Mouse (Mus musculus) ES-Bruce4 (cell line): ENCODE data around the gene Nlrp3. TPM values are rescaled to one million over a fixed set of nuclear protein-coding genes. Genes with fewer than 3 reads are reported as not detected.

Experiments used
- H3K27ac ChIP-seq: 2 replicates; pipeline ENCODE4 v1.5.1; 2012; ENCODE audit warnings: low read length, inconsistent platforms; ENCODE audit not compliant: insufficient read depth
- H3K27me3 ChIP-seq: 2 replicates; pipeline ENCODE4 v1.6.1; 2012; ENCODE audit warnings: mild to moderate bottlenecking, low read length, inconsistent platforms; ENCODE audit not compliant: control insufficient read depth, poor library complexity, insufficient read depth, severe bottlenecking
- H3K36me3 ChIP-seq: 2 replicates; pipeline ENCODE4 v1.6.1; 2012; ENCODE audit warnings: inconsistent platforms, mild to moderate bottlenecking, low read length, moderate library complexity; ENCODE audit not compliant: control insufficient read depth, poor library complexity, insufficient read depth, severe bottlenecking
- H3K4me1 ChIP-seq: one replicate; pipeline ENCODE4 v1.8.1; 2011; ENCODE audit warnings: low read length; ENCODE audit not compliant: control insufficient read depth, insufficient read depth
- H3K4me3 ChIP-seq: 2 replicates; pipeline ENCODE4 v1.5.1; 2011; ENCODE audit warnings: low read depth, mild to moderate bottlenecking, low read length
- H3K9ac ChIP-seq: 2 replicates; pipeline ENCODE4 v1.6.1; 2012; ENCODE audit warnings: low read depth, mild to moderate bottlenecking, inconsistent platforms; ENCODE audit not compliant: poor library complexity, severe bottlenecking
- H3K9me3 ChIP-seq: replicated peaks from 2 replicates; pipeline ENCODE4 v1.6.1; 2012; ENCODE audit warnings: mild to moderate bottlenecking, low read length, inconsistent platforms; ENCODE audit not compliant: control insufficient read depth, poor library complexity, insufficient read depth, severe bottlenecking
- CTCF ChIP-seq: IDR thresholded peaks from one replicate; pipeline ENCODE4 v1.8.1; 2011; ENCODE audit warnings: low read depth, low read length
- EP300 ChIP-seq: IDR thresholded peaks from 2 replicates; pipeline ENCODE4 v1.6.1; 2011; ENCODE audit warnings: low read depth, low read length; ENCODE audit not compliant: insufficient read depth
- POLR2A ChIP-seq: IDR thresholded peaks from one replicate; pipeline ENCODE4 v1.8.1; 2011; ENCODE audit warnings: low read length; ENCODE audit not compliant: insufficient read depth
- polyA plus RNA-seq: library from polyadenylated mRNA; stranded (reverse); fragments of >200 nt; gene quantifications from 2 replicates; pipeline ENCODE4 v1.2.4, GENCODE M21; 2011; ENCODE audit warnings: low read depth; ENCODE audit not compliant: missing spikeins, insufficient read depth, insufficient read length

The Nlrp3 gene
- polyA plus RNA-seq: 0.17 TPM in 1 of 2 replicates, not detected in the other

DNA sequence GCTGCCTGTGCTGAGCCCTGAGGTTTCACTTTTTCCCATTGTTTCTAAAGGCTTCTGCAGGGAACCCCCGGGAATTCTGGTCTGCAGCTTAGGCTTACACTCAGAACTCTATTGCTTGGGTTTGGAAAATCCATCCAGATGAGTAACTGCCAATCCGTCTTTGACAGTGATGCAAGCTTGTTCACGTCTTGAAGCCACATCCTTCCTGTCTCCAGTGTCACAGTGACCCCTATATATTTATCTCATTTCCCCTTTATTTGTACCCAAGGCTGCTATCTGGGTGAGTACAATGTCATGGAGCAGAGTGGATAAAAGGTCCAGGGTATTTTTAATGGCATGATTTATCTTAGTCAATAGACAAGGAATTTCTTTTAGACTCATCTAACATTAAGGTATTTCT lies at the start of gene Nlrp3:
Gene Nlrp3 (plus strand): TSS at position 245 of the 400 bp plus-strand sequence.
- Histone ChIP-seq H3K9ac (no peak within 1 kb of the TSS), H3K4me3 (no peak within 1 kb of the TSS), H3K27ac (no peak within 1 kb of the TSS), H3K9me3 (no peaks in the 10 kb centered on the region), H3K4me1 (no peaks in the 10 kb centered on the region), H3K27me3 (no peaks in the 10 kb centered on the region), H3K36me3 (no peaks in the 10 kb centered on the region)
- TF ChIP-seq POLR2A: no peak

GRCm38 (mm10) chr11:59496672-59497310 lies 44.6 kb upstream of the Nlrp3 start:
- Histone ChIP-seq H3K9me3 (no peaks in the 10 kb centered on the region), H3K9ac (no peak overlapping the region), H3K4me3 (no peak overlapping the region), H3K4me1 (no peaks in the 10 kb centered on the region), H3K36me3 (peaks cover 88% of the 10 kb centered on the region), H3K27me3 (no peaks in the 10 kb centered on the region), H3K27ac (no peak overlapping the region)
- TF ChIP-seq EP300 (no peak), CTCF (no peak), POLR2A (no peak)

DNA sequence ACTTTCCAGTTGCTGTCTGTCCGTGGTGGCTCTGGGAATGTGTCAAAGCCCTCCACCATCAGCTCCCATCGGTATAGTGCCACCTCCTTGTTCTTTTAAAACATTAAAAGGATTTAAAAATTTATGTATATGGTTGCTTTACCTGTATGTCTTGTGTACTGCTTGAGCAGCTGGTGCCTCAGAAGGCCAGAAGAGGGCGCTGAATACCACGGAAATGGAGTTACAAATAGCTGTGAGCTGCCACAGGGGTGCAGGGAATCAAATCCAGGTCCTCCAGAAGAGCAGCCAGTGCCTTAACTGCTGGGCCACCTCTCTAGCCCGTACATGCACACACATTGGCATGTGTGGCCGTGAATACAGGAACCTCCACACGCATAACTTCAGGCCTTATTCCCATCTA lies 43.6 kb upstream of the Nlrp3 start:
- H3K4me3 ChIP-seq: no peak overlapping the region
- no peak overlapping the region for H3K9ac ChIP-seq
- H3K9me3 ChIP-seq: no peaks in the 10 kb centered on the region
- no peak overlapping the region for H3K27ac ChIP-seq
- H3K36me3 ChIP-seq: peaks cover 88% of the 10 kb centered on the region
- H3K27me3 ChIP-seq: no peaks in the 10 kb centered on the region
- no peaks in the 10 kb centered on the region for H3K4me1 ChIP-seq
- TF ChIP-seq POLR2A: no peak
- TF ChIP-seq CTCF: peak; percentile 44

- Histone ChIP-seq H3K27me3 (no peaks in the 10 kb centered on the region), H3K9me3 (no peaks in the 10 kb centered on the region), H3K9ac (no peak overlapping the region), H3K4me1 (no peaks in the 10 kb centered on the region), H3K36me3 (peaks cover 70% of the 10 kb centered on the region), H3K4me3 (no peak overlapping the region), H3K27ac (no peak overlapping the region)
- TF ChIP-seq POLR2A (no peak), CTCF (no peak), EP300 (no peak)
These were observed 39.2 kb upstream of the Nlrp3 start for GRCm38 (mm10) chr11:59501978-59502700.

DNA sequence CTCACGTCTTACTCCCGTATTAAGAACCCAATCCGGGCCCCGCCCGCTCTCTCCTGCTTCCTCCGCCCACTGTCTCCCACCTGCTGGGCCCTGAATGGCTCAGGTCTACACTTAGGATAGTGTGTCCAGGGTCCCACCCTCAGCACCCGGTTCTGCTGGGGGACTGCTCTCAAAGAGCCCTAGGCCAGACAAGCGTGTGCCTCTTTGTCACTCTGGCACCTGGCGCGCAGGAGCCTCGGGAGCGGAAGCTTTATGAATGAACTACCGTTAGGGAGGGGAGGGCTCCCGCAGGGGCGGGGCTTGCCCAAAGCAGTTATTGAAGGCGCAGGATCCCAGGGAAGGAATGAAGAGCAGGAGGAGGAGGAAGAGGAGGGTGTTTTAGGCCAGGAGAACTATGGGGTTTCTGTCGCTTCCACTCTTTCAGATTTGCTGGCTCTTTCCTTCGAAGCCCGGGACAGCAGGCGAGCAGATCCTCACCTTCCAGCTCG lies 36.0 kb upstream of the Nlrp3 start:
- TF ChIP-seq CTCF (no peak), POLR2A (peak; percentile 10), EP300 (peak; percentile 71; the same call in 1 of the 2 replicates)
- Histone ChIP-seq H3K9ac (peak overlapping the region; percentile 90), H3K4me1 (no peaks in the 10 kb centered on the region), H3K27ac (peak overlapping the region; percentile 66), H3K4me3 (peak overlapping the region; percentile 86), H3K36me3 (peaks cover 41% of the 10 kb centered on the region), H3K9me3 (no peaks in the 10 kb centered on the region), H3K27me3 (no peaks in the 10 kb centered on the region)
